ENCODE assay signal across 9 mouse cellular contexts in genomic region chr19:44418945-44419344, GRCm38 (mm10). TPM values are rescaled to one million over a fixed set of nuclear protein-coding genes. Genes with fewer than 3 reads are reported as not detected.
DNase-seq lines count a peak whose midpoint lies in the region; ATAC-seq and TF ChIP-seq lines count a peak whose summit lies in the region.
"Had no signal": no experiment of that assay in that cellular context is flagged by ENCODE, and none has a peak within 500 bp of the region (broad histone marks: within the 10 kb centered on the region; RNA-seq: fewer than 3 reads in every experiment).

No protein-coding gene starts in this region.

- H3K9ac ChIP-seq in neural tube, embryonic 15.5 days (replicated peaks): no peak overlapping the region
- no peak overlapping the region for H3K9ac ChIP-seq in forebrain, embryonic 16.5 days (replicated peaks; ENCODE audit: low read depth, low read length)
- no peak overlapping the region for H3K9ac ChIP-seq in liver, embryonic 11.5 days (ENCODE audit: low read depth, low read length)
- H3K9ac ChIP-seq: heart, embryonic 13.5 days had no signal

- ATAC-seq in neural tube, embryonic 15.5 days (ENCODE audit: low FRiP score): no peak
- ATAC-seq in forebrain, embryonic 16.5 days: peak; percentile 26; the same call in 1 of the 2 replicates
- ATAC-seq in liver, embryonic 11.5 days (replicated peaks; ENCODE audit: low FRiP score): 0 out of 2 replicates have a peak, but pooled peaks have one; percentile 39

- 17% methylated on average over 4 of the region's 4 CpGs for WGBS in neural tube, embryonic 15.5 days
- 24% methylated on average over 4 of the region's 4 CpGs for WGBS in cerebellum, adult 2 months
- WGBS in forebrain, embryonic 16.5 days: 21% methylated on average over 4 of the region's 4 CpGs
- 19% methylated on average over 4 of the region's 4 CpGs for WGBS in liver, embryonic 11.5 days
- 24% methylated on average over 4 of the region's 4 CpGs for WGBS in thymus, adult 2 months

- TF ChIP-seq POLR2A in cerebellum, adult 2 months (IDR thresholded peaks at IDR 0.05; ENCODE audit: borderline replicate concordance, insufficient read depth, low read length): no peak
- no peak for TF ChIP-seq POLR2A in thymus, adult 2 months (IDR thresholded peaks at IDR 0.05; ENCODE audit: control insufficient read depth, extremely low read depth, insufficient read depth, low read length, poor library complexity)

- peak; percentile 82 for DNase-seq in neural tube, embryonic 10.5 days (ENCODE audit: extremely low spot score, low spot score)
- peak; percentile 51 to 82 for DNase-seq in cerebellum, adult 2 months
- DNase-seq in kidney, adult 9 months: peak; percentile 73
- DNase-seq in liver, embryonic 11.5 days (ENCODE audit: low spot score): peak; percentile 73
- DNase-seq in ovary, adult 18-20 months (ENCODE audit: low spot score): peak; percentile 21
- peak; percentile 76 for DNase-seq in thymus, adult 2 months

- no peaks in the 10 kb centered on the region for H3K36me3 ChIP-seq in neural tube, embryonic 15.5 days
- H3K36me3 ChIP-seq in forebrain, embryonic 16.5 days (ENCODE audit: control insufficient read depth, insufficient read depth): no peaks in the 10 kb centered on the region
- H3K36me3 ChIP-seq in liver, embryonic 11.5 days (ENCODE audit: control insufficient read depth, insufficient read depth, low read length): no peaks in the 10 kb centered on the region
- no peaks in the 10 kb centered on the region for H3K36me3 ChIP-seq in thymus, adult 2 months (ENCODE audit: control insufficient read depth, insufficient read depth, low read length)
- H3K36me3 ChIP-seq: heart, embryonic 13.5 days had no signal

- TF ChIP-seq CTCF in cerebellum, adult 2 months (IDR thresholded peaks at IDR 0.05; ENCODE audit: borderline replicate concordance, insufficient read depth, low read depth, low read length): peak; percentile 90
- TF ChIP-seq CTCF in thymus, adult 2 months (IDR thresholded peaks at IDR 0.05; ENCODE audit: borderline replicate concordance, control insufficient read depth, extremely low read depth, insufficient read depth, low read length, poor library complexity): peak; percentile 58; the same call in 1 of the 2 replicates

- H3K27me3 ChIP-seq in neural tube, embryonic 15.5 days (replicated peaks): 0 out of 2 replicates have a peak, but pooled peaks cover 3% of the 10 kb centered on the region
- no peaks in the 10 kb centered on the region for H3K27me3 ChIP-seq in cerebellum, adult 2 months (ENCODE audit: control insufficient read depth, insufficient read depth, low read length)
- H3K27me3 ChIP-seq in forebrain, embryonic 16.5 days (replicated peaks; ENCODE audit: control insufficient read depth, insufficient read depth, low read length): no peaks in the 10 kb centered on the region
- peaks cover 3% of the 10 kb centered on the region; the same call in 1 of the 2 replicates for H3K27me3 ChIP-seq in liver, embryonic 11.5 days (replicated peaks; ENCODE audit: control insufficient read depth, insufficient read depth, low read length)
- H3K27me3 ChIP-seq in thymus, adult 2 months (ENCODE audit: control insufficient read depth, insufficient read depth, low read length): no peaks in the 10 kb centered on the region

- H3K27ac ChIP-seq in neural tube, embryonic 15.5 days (replicated peaks): no peak overlapping the region
- H3K27ac ChIP-seq in cerebellum, adult 2 months (ENCODE audit: insufficient read depth, low read length): no peak overlapping the region
- H3K27ac ChIP-seq in forebrain, embryonic 16.5 days (ENCODE audit: low read length): no peak overlapping the region
- H3K27ac ChIP-seq in liver, embryonic 11.5 days (ENCODE audit: low read depth, low read length): no peak overlapping the region
- no peak overlapping the region for H3K27ac ChIP-seq in thymus, adult 2 months (ENCODE audit: control insufficient read depth, insufficient read depth, low read length)
- H3K27ac ChIP-seq: heart, embryonic 13.5 days had no signal

- H3K4me1 ChIP-seq in neural tube, embryonic 15.5 days: 0 out of 2 replicates have a peak, but pooled peaks cover 2% of the 10 kb centered on the region
- peaks cover 3% of the 10 kb centered on the region; the same call in 1 of the 2 replicates for H3K4me1 ChIP-seq in cerebellum, adult 2 months (ENCODE audit: control insufficient read depth, insufficient read depth, low read length)
- H3K4me1 ChIP-seq in forebrain, embryonic 16.5 days (replicated peaks; ENCODE audit: control insufficient read depth, insufficient read depth, low read length): no peaks in the 10 kb centered on the region
- no peaks in the 10 kb centered on the region for H3K4me1 ChIP-seq in liver, embryonic 11.5 days (replicated peaks; ENCODE audit: control insufficient read depth, insufficient read depth, low read length)
- H3K4me1 ChIP-seq in thymus, adult 2 months (replicated peaks; ENCODE audit: control insufficient read depth, insufficient read depth, low read length): no peaks in the 10 kb centered on the region
- H3K4me1 ChIP-seq: heart, embryonic 13.5 days had no signal

- no peak overlapping the region for H3K4me2 ChIP-seq in neural tube, embryonic 15.5 days
- no peak overlapping the region for H3K4me2 ChIP-seq in forebrain, embryonic 16.5 days (ENCODE audit: low read length)
- no peak overlapping the region for H3K4me2 ChIP-seq in liver, embryonic 11.5 days
- H3K4me2 ChIP-seq: heart, embryonic 13.5 days had no signal

- H3K4me3 ChIP-seq in neural tube, embryonic 15.5 days (replicated peaks): no peak overlapping the region
- no peak overlapping the region for H3K4me3 ChIP-seq in cerebellum, adult 2 months (replicated peaks; ENCODE audit: insufficient read depth, low read depth, low read length)
- no peak overlapping the region for H3K4me3 ChIP-seq in forebrain, embryonic 16.5 days (replicated peaks; ENCODE audit: low read length)
- no peak overlapping the region for H3K4me3 ChIP-seq in liver, embryonic 11.5 days (ENCODE audit: low read depth, low read length)
- H3K4me3 ChIP-seq in thymus, adult 2 months (ENCODE audit: control insufficient read depth, insufficient read depth, low read length): no peak overlapping the region
- H3K4me3 ChIP-seq: heart, embryonic 13.5 days had no signal

- H3K9me3 ChIP-seq in neural tube, embryonic 15.5 days (replicated peaks): no peaks in the 10 kb centered on the region
- no peaks in the 10 kb centered on the region for H3K9me3 ChIP-seq in forebrain, embryonic 16.5 days (ENCODE audit: control insufficient read depth, low read length)
- H3K9me3 ChIP-seq in liver, embryonic 11.5 days (ENCODE audit: control insufficient read depth, low read length): no peaks in the 10 kb centered on the region
- H3K9me3 ChIP-seq: heart, embryonic 13.5 days had no signal

RNA-seq across cellular contexts. Expression of gene Scd1, which starts 11.3 kb away (rescaled TPM):
- 7.5 and 8.5 TPM in 2 replicates for polyA plus RNA-seq in neural tube, embryonic 15.5 days (2015; fragmentation: Nextera tagmentation; extraction: Ambion mirVana)
- 151 and 160 TPM in 2 replicates for polyA plus RNA-seq in cerebellum, adult 2 months (2012; rRNA removed)
- polyA plus RNA-seq in forebrain, embryonic 16.5 days (2015; fragmentation: Nextera tagmentation; extraction: Ambion mirVana): 3.6 and 5.0 TPM in 2 replicates
- polyA plus RNA-seq in liver, embryonic 11.5 days (2014; fragmentation: Nextera tagmentation; extraction: Ambion mirVana): 11.0 and 12.0 TPM in 2 replicates
- polyA plus RNA-seq in thymus, adult 2 months (2012; rRNA removed): 776 and 1,634 TPM in 2 replicates

Comparison
In these comparisons a context has a peak if more than half of its experiments do, and no peak if none do; other contexts are left out.
1. DNase-seq: peak in every context shown above with its lines; median percentile 82 in neural tube, embryonic 10.5 days; 76 in thymus, adult 2 months; 73 in kidney, adult 9 months; 73 in liver, embryonic 11.5 days; 66 in cerebellum, adult 2 months; 21 in ovary, adult 18-20 months.
2. RNA of gene Scd1, which starts 11.3 kb away (polyA plus RNA-seq): 776 to 1,634 TPM in thymus, adult 2 months and 151 to 160 TPM in cerebellum, adult 2 months; 11.0 to 12.0 TPM in liver, embryonic 11.5 days, 7.5 to 8.5 TPM in neural tube, embryonic 15.5 days and 3.6 to 5.0 TPM in forebrain, embryonic 16.5 days; every median in the first group is over 10 times any median in the second.